ENCODE assay signal across 24 mouse cellular contexts in the genomic region with DNA sequence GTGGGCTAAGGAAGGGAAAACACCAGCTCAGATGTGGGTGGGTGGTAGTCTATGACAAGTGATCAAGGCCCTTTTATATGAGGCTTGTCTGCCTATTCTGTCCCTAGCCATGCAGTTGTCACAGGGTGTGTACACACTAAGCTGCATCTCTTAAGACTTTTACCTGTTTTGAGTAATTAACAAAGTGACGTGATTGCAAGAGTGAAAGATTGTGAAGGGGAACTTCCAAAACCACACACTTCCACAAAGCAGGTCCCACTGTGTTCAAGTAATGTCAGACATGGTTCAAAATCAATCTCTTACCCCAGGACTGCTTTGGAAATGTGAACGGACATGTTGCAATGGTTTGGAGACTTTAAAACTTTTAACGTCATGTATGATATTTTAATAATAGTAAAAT.
A peak's percentile ranks its signal among the peaks of the same experiment; 100 is the strongest.
DNase-seq lines count a peak whose midpoint lies in the region; ATAC-seq lines count a peak whose summit lies in the region.
"Had no signal": no experiment of that assay in that cellular context is flagged by ENCODE, and none has a peak within 500 bp of the region (broad histone marks: within the 10 kb centered on the region; RNA-seq: fewer than 3 reads in every experiment).

No protein-coding gene starts in this region.

- no peaks in the 10 kb centered on the region for H3K36me3 ChIP-seq in forebrain, embryonic 16.5 days (ENCODE audit: control insufficient read depth, insufficient read depth)
- H3K36me3 ChIP-seq: G1E had no signal

- H3K9ac ChIP-seq in forebrain, embryonic 16.5 days (replicated peaks; ENCODE audit: low read depth, low read length), result no peak overlapping the region

- no peaks in the 10 kb centered on the region for H3K9me3 ChIP-seq in forebrain, embryonic 16.5 days (ENCODE audit: control insufficient read depth, low read length)

- peak; percentile 58; the same call in 1 of the 2 replicates for ATAC-seq in common myeloid progenitor, adult 5-6 weeks (replicated peaks; ENCODE audit: low read depth, poor library complexity, severe bottlenecking)
- peak; percentile 27; the same call in 1 of the 2 replicates for ATAC-seq in granulocyte monocyte progenitor cell, adult 5-6 weeks (replicated peaks; ENCODE audit: poor library complexity, severe bottlenecking)
- ATAC-seq in megakaryocyte, adult 5-6 weeks (ENCODE audit: poor library complexity, severe bottlenecking), result peak; percentile 68
- ATAC-seq in megakaryocyte progenitor cell, adult 5-6 weeks (replicated peaks; ENCODE audit: poor library complexity), result 0 out of 2 replicates have a peak, but pooled peaks have one; percentile 31
- no peak for ATAC-seq in forebrain, embryonic 16.5 days
- ATAC-seq: activated CD4-positive, CD25-positive, alpha-beta regulatory T cell, adult 4 months; CD4-positive, CD25-positive, alpha-beta regulatory T cell, adult 4 months; Patski had no signal

- no peak for DNase-seq in adipocyte (ENCODE audit: low spot score)
- DNase-seq in MN1 (ENCODE audit: low spot score), result no peak
- DNase-seq in frontal cortex, adult 2 months (ENCODE audit: extremely low spot score in 1 of 2, low spot score in 1 of 2), result no peak
- DNase-seq: adrenal gland, adult 2 months; adrenal gland, adult 8-10 months; adrenal gland, postnatal 10 days; adrenal gland, postnatal 14 days; adrenal gland, postnatal 25 days; adrenal gland, postnatal 36 days; B cell, adult 2 months; cerebellum, adult 11 months; cerebellum, adult 11-12 months; cerebellum, adult 18-20 months; cerebellum, adult 2 months had no signal

- no peak overlapping the region for H3K27ac ChIP-seq in forebrain, embryonic 16.5 days (ENCODE audit: low read length)

- 97% methylated on average over 3 of the region's 3 CpGs for WGBS in forebrain, embryonic 16.5 days

- H3K4me2 ChIP-seq in forebrain, embryonic 16.5 days (ENCODE audit: low read length), result no peak overlapping the region

- H3K27me3 ChIP-seq in forebrain, embryonic 16.5 days (replicated peaks; ENCODE audit: control insufficient read depth, insufficient read depth, low read length), result no peaks in the 10 kb centered on the region
- H3K27me3 ChIP-seq: CH12.LX, Patski had no signal

- no peak overlapping the region for H3K4me3 ChIP-seq in forebrain, embryonic 16.5 days (replicated peaks; ENCODE audit: low read length)

- no peaks in the 10 kb centered on the region for H3K4me1 ChIP-seq in forebrain, embryonic 16.5 days (replicated peaks; ENCODE audit: control insufficient read depth, insufficient read depth, low read length)
